Mouse (Mus musculus) stomach, embryonic 15.5 days (tissue): ENCODE data around the gene Ints14. TPM values are rescaled to one million over a fixed set of nuclear protein-coding genes. Genes with fewer than 3 reads are reported as not detected.

Source experiments
- ATAC-seq: fragments of 200-750 bp; cut with Nextera tagmentation; 2 replicates; pipeline ENCODE4 v1.8.0; 2017; ENCODE audit warnings: low read depth, moderate number of reproducible peaks, moderate TSS enrichment; ENCODE audit not compliant: insufficient read depth, low FRiP score
- H3K27ac ChIP-seq: fragments of 300-500 bp; sonication (generic); 2 replicates; pipeline ENCODE4 v1.5.1; 2015; ENCODE audit warnings: mild to moderate bottlenecking, inconsistent platforms
- H3K27me3 ChIP-seq: fragments of 300-500 bp; sonication (generic); replicated peaks from 2 replicates; pipeline ENCODE4 v1.6.1; 2015; ENCODE audit warnings: inconsistent platforms
- H3K36me3 ChIP-seq: fragments of 300-500 bp; sonication (generic); 2 replicates; pipeline ENCODE4 v1.6.1; 2015; ENCODE audit warnings: inconsistent platforms
- H3K4me1 ChIP-seq: fragments of 300-500 bp; sonication (generic); 2 replicates; pipeline ENCODE4 v1.6.1; 2015; ENCODE audit warnings: inconsistent platforms
- H3K4me2 ChIP-seq: fragments of 300-500 bp; sonication (generic); 2 replicates; pipeline ENCODE4 v1.6.1; 2015; ENCODE audit warnings: mild to moderate bottlenecking, inconsistent platforms
- H3K4me3 ChIP-seq: fragments of 300-500 bp; sonication (generic); replicated peaks from 2 replicates; pipeline ENCODE4 v1.5.1; 2015; ENCODE audit warnings: inconsistent platforms
- H3K9ac ChIP-seq: fragments of 300-500 bp; sonication (generic); 2 replicates; pipeline ENCODE4 v1.6.1; 2015; ENCODE audit warnings: inconsistent platforms
- H3K9me3 ChIP-seq: fragments of 300-500 bp; sonication (generic); 2 replicates; pipeline ENCODE4 v1.6.1; 2016; ENCODE audit warnings: inconsistent platforms
- WGBS: fragments of 180-500 bp; shearing (Covaris S2); methylation state at CpG from one replicate; pipeline ENCODE4 v1.1.7; 2015; 5-methylcytosine and 5-hydroxymethylcytosine counted together
- polyA plus RNA-seq: library from polyadenylated mRNA; unstranded; fragments of >200 nt; fragmentation: Nextera tagmentation; extraction: Ambion mirVana; gene quantifications from 2 replicates; pipeline ENCODE4 v1.2.1, GENCODE M21; 2015

Ints14 gene
- 41.5 and 50.0 TPM in 2 replicates for polyA plus RNA-seq

GRCm38 (mm10) chr9:64960117-64960977 is at the start of gene Ints14:
TSS of gene Ints14 (plus strand) at chr9:64960905.
- peaks cover 5% of the 10 kb centered on the region for H3K4me1 ChIP-seq
- peak; percentile 95 for ATAC-seq
- H3K4me3 ChIP-seq: peak within 1 kb of the TSS; percentile 95
- H3K9me3 ChIP-seq: no peaks in the 10 kb centered on the region
- H3K36me3 ChIP-seq: peaks cover 15% of the 10 kb centered on the region
- no peaks in the 10 kb centered on the region for H3K27me3 ChIP-seq
- H3K9ac ChIP-seq: peak within 1 kb of the TSS; percentile 88
- H3K4me2 ChIP-seq: peak within 1 kb of the TSS; percentile 64
- WGBS: 3% methylated on average over 29 of the region's 29 CpGs
- H3K27ac ChIP-seq: peak within 1 kb of the TSS; percentile 91

- Histone ChIP-seq H3K4me3 (no peak overlapping the region), H3K9me3 (no peaks in the 10 kb centered on the region), H3K4me2 (no peak overlapping the region), H3K27ac (no peak overlapping the region), H3K4me1 (no peaks in the 10 kb centered on the region), H3K27me3 (no peaks in the 10 kb centered on the region), H3K36me3 (no peaks in the 10 kb centered on the region), H3K9ac (no peak overlapping the region)
- ATAC-seq: no peak
- WGBS: 92% methylated on average over 4 of the region's 4 CpGs
Measured at GRCm38 (mm10) chr9:64913406-64913805, 47.3 kb upstream of the Ints14 start.

- no peak for ATAC-seq
- H3K27me3 ChIP-seq: no peaks in the 10 kb centered on the region
- H3K27ac ChIP-seq: no peak overlapping the region
- no peaks in the 10 kb centered on the region for H3K4me1 ChIP-seq
- H3K4me2 ChIP-seq: no peak overlapping the region
- H3K9me3 ChIP-seq: no peaks in the 10 kb centered on the region
- H3K4me3 ChIP-seq: no peak overlapping the region
- H3K9ac ChIP-seq: no peak overlapping the region
- WGBS: 69% methylated on average over 2 of the region's 2 CpGs
- H3K36me3 ChIP-seq: no peaks in the 10 kb centered on the region
Measured at GRCm38 (mm10) chr9:64913973-64914372, 46.7 kb upstream of the Ints14 start.

GRCm38 (mm10) chr9:64914629-64915028 is 46.1 kb upstream of the Ints14 start:
- Histone ChIP-seq H3K36me3 (no peaks in the 10 kb centered on the region), H3K27ac (no peak overlapping the region), H3K4me3 (no peak overlapping the region), H3K27me3 (no peaks in the 10 kb centered on the region), H3K9ac (no peak overlapping the region), H3K4me1 (no peaks in the 10 kb centered on the region), H3K9me3 (no peaks in the 10 kb centered on the region), H3K4me2 (no peak overlapping the region)
- WGBS: 77% methylated on average over 4 of the region's 4 CpGs
- ATAC-seq: no peak

GRCm38 (mm10) chr9:64918560-64918959 is 42.1 kb upstream of the Ints14 start:
- WGBS: 29% methylated on average over 16 of the region's 16 CpGs
- peak overlapping the region; percentile 51 for H3K4me2 ChIP-seq
- H3K4me3 ChIP-seq: peak overlapping the region; percentile 31
- no peaks in the 10 kb centered on the region for H3K27me3 ChIP-seq
- H3K36me3 ChIP-seq: no peaks in the 10 kb centered on the region
- H3K27ac ChIP-seq: no peak overlapping the region; the same call in 1 of the 2 replicates
- ATAC-seq: no peak
- no peak overlapping the region for H3K9ac ChIP-seq
- no peaks in the 10 kb centered on the region for H3K9me3 ChIP-seq
- H3K4me1 ChIP-seq: no peaks in the 10 kb centered on the region

GRCm38 (mm10) chr9:64925771-64926170 is 34.9 kb upstream of the Ints14 start:
- Histone ChIP-seq H3K27ac (no peak overlapping the region), H3K4me2 (no peak overlapping the region), H3K4me3 (no peak overlapping the region), H3K4me1 (no peaks in the 10 kb centered on the region), H3K9ac (no peak overlapping the region), H3K36me3 (no peaks in the 10 kb centered on the region), H3K9me3 (no peaks in the 10 kb centered on the region), H3K27me3 (no peaks in the 10 kb centered on the region)
- ATAC-seq: no peak
- 66% methylated on average over 5 of the region's 5 CpGs for WGBS

- peak; percentile 66; the same call in 1 of the 2 replicates for ATAC-seq
- 67% methylated on average over 8 of the region's 8 CpGs for WGBS
Measured at GRCm38 (mm10) chr9:64926201-64926991, 34.3 kb upstream of the Ints14 start.

GRCm38 (mm10) chr9:64930256-64930655 is 30.4 kb upstream of the Ints14 start:
- Histone ChIP-seq H3K36me3 (no peaks in the 10 kb centered on the region), H3K4me3 (no peak overlapping the region), H3K27me3 (no peaks in the 10 kb centered on the region), H3K9me3 (no peaks in the 10 kb centered on the region), H3K9ac (no peak overlapping the region), H3K27ac (no peak overlapping the region), H3K4me2 (no peak overlapping the region), H3K4me1 (0 out of 2 replicates have a peak, but pooled peaks cover 4% of the 10 kb centered on the region)
- ATAC-seq: no peak
- 79% methylated on average over 4 of the region's 4 CpGs for WGBS

More at GRCm38 (mm10) chr9:64926201-64926991, 34.3 kb upstream of the Ints14 start:
- Histone ChIP-seq H3K27ac (no peak overlapping the region), H3K9me3 (no peaks in the 10 kb centered on the region), H3K4me2 (no peak overlapping the region), H3K4me1 (no peaks in the 10 kb centered on the region), H3K27me3 (no peaks in the 10 kb centered on the region), H3K36me3 (no peaks in the 10 kb centered on the region), H3K4me3 (no peak overlapping the region), H3K9ac (no peak overlapping the region)

- no peak overlapping the region for H3K4me2 ChIP-seq
- H3K9ac ChIP-seq: no peak overlapping the region
- no peaks in the 10 kb centered on the region for H3K27me3 ChIP-seq
- H3K27ac ChIP-seq: peak overlapping the region; percentile 31; the same call in 1 of the 2 replicates
- H3K9me3 ChIP-seq: no peaks in the 10 kb centered on the region
- ATAC-seq: 0 out of 2 replicates have a peak, but pooled peaks have one; percentile 21
- 0 out of 2 replicates have a peak, but pooled peaks cover 4% of the 10 kb centered on the region for H3K4me1 ChIP-seq
- WGBS: 64% methylated on average over 7 of the region's 7 CpGs
- no peak overlapping the region for H3K4me3 ChIP-seq
- H3K36me3 ChIP-seq: no peaks in the 10 kb centered on the region
Measured at GRCm38 (mm10) chr9:64931751-64932610, 28.7 kb upstream of the Ints14 start.

- ATAC-seq: peak; percentile 51; the same call in 1 of the 2 replicates
- WGBS: 39% methylated on average over 15 of the region's 15 CpGs
- no peak overlapping the region for H3K4me2 ChIP-seq
- no peaks in the 10 kb centered on the region for H3K27me3 ChIP-seq
- H3K9ac ChIP-seq: no peak overlapping the region
- H3K9me3 ChIP-seq: no peaks in the 10 kb centered on the region
- H3K27ac ChIP-seq: no peak overlapping the region
- 0 out of 2 replicates have a peak, but pooled peaks cover 4% of the 10 kb centered on the region for H3K4me1 ChIP-seq
- H3K36me3 ChIP-seq: no peaks in the 10 kb centered on the region
- H3K4me3 ChIP-seq: no peak overlapping the region
Measured at GRCm38 (mm10) chr9:64934015-64934754, 26.5 kb upstream of the Ints14 start.

- 10% methylated on average over 6 of the region's 6 CpGs for WGBS
- Histone ChIP-seq H3K4me2 (no peak overlapping the region), H3K36me3 (no peaks in the 10 kb centered on the region), H3K4me3 (no peak overlapping the region), H3K9me3 (no peaks in the 10 kb centered on the region), H3K27me3 (no peaks in the 10 kb centered on the region), H3K9ac (no peak overlapping the region), H3K4me1 (0 out of 2 replicates have a peak, but pooled peaks cover 4% of the 10 kb centered on the region), H3K27ac (no peak overlapping the region)
- no peak for ATAC-seq
Measured at GRCm38 (mm10) chr9:64936508-64936907, 24.2 kb upstream of the Ints14 start.
